Mouse (Mus musculus) urinary bladder, postnatal 25 days (tissue): Measurements from ENCODE around the gene Rtn2.
A peak's percentile ranks its signal among the peaks of the same experiment; 100 is the strongest.

Source experiments
- DNase-seq: peaks from one replicate; pipeline ENCODE4 v3.0.0; 2022; ENCODE audit warnings: low spot score

Gene Rtn2

DNA sequence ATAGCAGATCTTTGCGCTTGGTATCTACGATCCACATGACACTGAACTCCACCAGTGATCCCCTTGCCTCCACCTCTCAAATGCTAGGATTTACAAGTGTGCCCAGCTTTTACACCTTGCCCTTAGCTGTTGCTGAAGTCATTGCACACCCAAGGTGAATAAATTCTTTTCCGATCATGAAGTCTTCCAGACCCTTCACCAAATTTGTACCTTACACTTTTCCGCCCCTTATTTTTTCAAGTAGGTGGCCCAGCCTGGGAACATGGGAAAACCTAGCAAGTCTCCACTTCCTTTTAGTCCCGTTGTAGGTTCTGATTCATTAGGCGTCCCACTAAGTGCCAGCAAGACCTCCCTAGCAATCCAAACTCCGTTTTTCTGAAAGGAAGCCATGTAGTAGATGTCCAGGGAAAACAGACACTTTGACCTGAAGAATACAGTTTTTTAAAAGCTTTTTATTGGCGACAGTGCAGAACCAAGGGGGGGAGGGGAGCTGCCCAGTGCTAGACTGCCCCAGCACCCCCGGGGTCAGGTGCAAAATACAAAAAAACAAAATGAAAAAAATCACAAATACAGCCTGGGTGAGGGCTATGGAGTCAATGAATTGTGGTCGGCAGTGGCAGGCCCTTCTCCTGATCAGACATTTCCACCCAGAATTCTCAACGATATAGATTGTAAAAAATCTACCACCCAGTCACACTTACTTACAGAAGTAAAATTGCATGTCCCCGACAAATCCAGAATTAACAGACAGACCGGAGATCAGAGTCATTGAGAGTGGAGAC is 20.0 kb downstream of the Rtn2 start:
- DNase-seq, result no peak

GRCm38 (mm10) chr7:19303046-19303305 is 20.6 kb downstream of the Rtn2 start:
- no peak for DNase-seq

GRCm38 (mm10) chr7:19303770-19304169 is 21.3 kb downstream of the Rtn2 start:
- DNase-seq, result peak; percentile 75

GRCm38 (mm10) chr7:19304501-19305412 is 22.3 kb downstream of the Rtn2 start:
- DNase-seq, result no peak

GRCm38 (mm10) chr7:19305413-19305735 is 22.9 kb downstream of the Rtn2 start:
- DNase-seq, result no peak

GRCm38 (mm10) chr7:19305796-19306765 is 23.7 kb downstream of the Rtn2 start:
- no peak for DNase-seq

- no peak for DNase-seq
Observed at GRCm38 (mm10) chr7:19306819-19307738, 24.7 kb downstream of the Rtn2 start.

GRCm38 (mm10) chr7:19307739-19308453 is 25.5 kb downstream of the Rtn2 start:
- peak; percentile 58 for DNase-seq

- DNase-seq, result peak; percentile 91
Observed at GRCm38 (mm10) chr7:19308454-19309277, 26.2 kb downstream of the Rtn2 start.

- DNase-seq, result no peak
Observed at GRCm38 (mm10) chr7:19309278-19309883, 27.0 kb downstream of the Rtn2 start.

DNA sequence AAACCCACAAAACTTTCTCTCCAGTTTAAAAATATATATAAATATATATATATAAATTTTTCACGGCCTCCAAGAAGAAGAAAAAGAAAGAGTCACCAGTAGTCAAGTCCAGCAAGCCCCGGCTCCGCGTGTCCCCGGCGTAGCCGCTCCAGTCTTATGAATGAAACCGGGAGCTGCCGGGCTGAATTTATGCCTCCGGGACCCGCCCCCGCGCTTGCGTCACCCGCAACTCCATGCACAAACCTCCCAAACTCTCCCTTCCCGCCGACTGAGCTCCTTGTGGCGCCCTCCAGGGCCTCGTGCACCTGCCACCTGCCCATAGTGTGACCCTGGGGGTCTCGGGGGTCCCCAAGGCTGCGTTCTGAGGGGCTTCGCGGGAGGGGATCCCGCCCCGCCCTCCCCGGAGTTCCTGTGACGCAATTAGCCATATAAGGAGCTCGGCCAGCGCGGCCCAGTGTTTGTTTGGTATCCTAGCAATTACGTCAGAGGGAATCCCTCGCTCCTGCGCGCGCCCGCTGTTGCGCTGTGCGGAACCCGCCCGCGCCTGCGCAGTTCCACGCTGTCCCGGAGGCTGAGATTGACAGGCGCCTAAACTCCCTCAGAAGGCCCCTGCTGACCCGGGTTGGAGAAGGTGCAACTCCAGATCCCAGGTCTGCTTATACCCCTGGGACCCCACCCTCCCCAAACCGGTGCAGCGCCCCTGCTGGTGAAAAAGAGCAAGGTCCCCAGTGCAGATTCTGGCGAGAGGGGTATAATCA is 27.6 kb downstream of the Rtn2 start, which contains the start of gene Fosb:
TSS of gene Fosb (minus strand) at position 168 of the 758 bp plus-strand sequence.
- DNase-seq, result peak; percentile 92

DNA sequence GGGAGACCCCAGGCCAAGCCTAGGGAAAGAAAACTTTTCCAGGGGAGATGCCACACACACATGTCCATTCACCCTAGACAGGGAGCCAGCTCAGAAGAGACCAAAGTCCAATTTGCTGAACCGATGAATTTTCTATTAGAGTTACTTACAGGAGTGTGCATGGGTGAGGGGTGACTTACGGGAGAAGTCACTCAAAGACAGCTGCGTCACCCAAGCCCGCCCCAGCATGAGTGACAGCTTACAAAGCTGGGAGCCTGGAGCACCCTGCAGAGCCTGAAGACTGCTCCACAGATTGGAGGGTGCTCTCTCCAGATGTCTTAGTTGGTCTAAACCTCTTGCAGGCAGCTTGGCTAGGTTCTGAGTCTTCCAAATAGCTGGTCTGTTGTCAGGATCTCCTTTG is 29.6 kb downstream of the Rtn2 start:
- DNase-seq, result no peak

- DNase-seq, result no peak
Observed at GRCm38 (mm10) chr7:19314033-19314432, 31.6 kb downstream of the Rtn2 start.

DNA sequence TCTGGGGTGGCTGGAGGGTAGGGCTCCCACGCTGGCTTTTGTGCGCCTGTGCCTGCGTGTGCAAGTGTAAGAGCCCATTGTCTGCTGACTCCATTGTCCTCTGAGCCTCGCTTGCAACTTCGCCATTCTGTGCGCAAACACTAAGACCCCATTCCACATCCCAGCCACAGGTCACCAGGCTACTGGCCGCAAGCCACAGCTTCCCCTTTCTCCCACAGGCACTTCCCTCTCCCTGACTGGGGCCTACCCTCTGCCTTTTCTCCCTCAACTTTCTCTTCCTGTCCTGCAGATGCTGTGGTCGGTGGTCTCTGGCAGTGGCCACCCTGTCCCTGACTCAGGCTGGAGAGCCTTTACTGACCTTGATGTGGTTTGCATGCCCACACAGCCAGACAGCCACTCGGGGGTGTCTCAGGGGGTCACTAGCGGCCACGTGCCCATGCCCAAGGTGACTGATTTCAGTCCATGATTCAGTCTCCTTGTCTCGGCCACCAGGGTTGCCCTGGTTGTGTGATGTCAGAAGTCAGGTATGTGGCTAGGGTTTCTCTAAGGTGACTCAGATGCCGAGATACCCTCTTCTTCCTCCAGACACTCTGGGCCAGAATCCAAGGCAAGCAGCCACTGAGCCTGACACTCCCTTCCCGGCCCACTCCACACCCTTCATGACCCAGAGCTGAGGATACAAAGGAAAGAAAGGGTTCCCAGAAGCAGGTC is 34.2 kb downstream of the Rtn2 start:
- no peak for DNase-seq

DNA sequence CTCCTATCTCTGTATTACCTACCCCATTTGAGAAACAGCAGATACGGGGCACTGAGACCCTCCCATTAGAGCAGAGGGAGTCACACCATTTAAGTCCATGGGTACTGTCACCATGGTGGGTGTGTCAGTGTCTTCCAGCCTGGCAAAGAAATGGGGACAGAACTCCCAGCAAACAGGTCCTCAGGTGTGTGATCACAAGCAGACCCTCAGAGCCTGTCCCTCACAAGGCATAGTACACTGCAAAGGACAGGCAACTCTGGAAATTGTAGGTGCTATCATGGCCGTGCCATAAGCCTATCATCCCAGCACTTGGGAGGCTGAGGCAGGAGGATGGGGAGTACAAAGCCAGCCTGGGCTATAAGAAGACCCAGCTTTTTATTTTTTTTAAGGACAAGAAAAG is 35.8 kb downstream of the Rtn2 start:
- DNase-seq, result no peak

DNA sequence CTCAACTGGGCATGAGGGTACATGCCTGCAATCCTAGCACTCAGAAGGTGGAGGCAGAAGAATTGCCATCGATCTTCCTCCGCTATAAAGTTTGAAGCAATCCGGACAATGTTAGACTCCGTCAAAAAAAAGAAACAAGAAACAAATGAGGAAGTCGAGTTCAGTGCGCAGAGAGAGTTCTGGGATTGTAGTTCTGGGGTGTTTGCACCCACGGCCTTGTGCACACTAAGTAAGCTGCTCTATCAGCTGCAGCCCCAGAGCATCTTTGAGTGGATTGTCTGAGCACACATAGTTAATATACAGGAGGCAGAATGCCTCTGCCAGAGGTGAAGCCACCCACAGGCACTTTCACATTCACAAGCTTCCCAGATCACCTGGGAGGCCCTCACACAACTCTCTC is 36.3 kb downstream of the Rtn2 start:
- DNase-seq, result no peak

DNA sequence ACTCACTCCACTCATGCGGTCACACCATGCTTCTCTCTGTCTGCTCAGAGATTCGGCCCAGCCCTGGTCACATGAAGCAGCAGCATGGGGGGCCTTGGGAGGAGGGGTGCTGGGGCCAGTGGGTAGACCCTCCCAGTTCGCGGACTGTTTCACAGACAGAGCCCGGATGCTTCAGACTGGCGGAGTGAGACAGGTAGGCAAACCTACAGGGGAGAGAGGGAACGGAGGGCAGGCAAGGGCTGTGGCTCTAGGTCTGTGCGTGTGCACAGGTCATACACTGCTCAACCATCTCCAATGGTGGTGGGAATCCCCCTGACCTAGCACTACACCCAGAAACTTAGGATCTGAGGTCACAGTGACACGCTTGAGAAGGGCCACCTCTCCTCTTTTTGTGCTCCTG is 37.0 kb downstream of the Rtn2 start:
- no peak for DNase-seq

GRCm38 (mm10) chr7:19319906-19320305 is 37.5 kb downstream of the Rtn2 start:
- peak; percentile 95 for DNase-seq
